Mouse (Mus musculus) splenic B cell, adult 2 months (primary cell): ENCODE data around the gene Slc27a1.
A peak's percentile ranks its signal among the peaks of the same experiment; 100 is the strongest.

ENCODE experiments used
- DNase-seq: peaks from one replicate; pipeline ENCODE4 v3.0.0-alpha.2; 2011; ENCODE audit warnings: low read depth, low spot score
- H3K27me3 ChIP-seq: 2 replicates; pipeline ENCODE4 v1.6.1; 2012; ENCODE audit warnings: mild to moderate bottlenecking, low read length, moderate library complexity, mixed read lengths; ENCODE audit not compliant: control insufficient read depth, poor library complexity, insufficient read depth, severe bottlenecking
- H3K36me3 ChIP-seq: 2 replicates; pipeline ENCODE4 v1.6.1; 2012; ENCODE audit warnings: mild to moderate bottlenecking, low read length, moderate library complexity, mixed read lengths; ENCODE audit not compliant: control insufficient read depth, poor library complexity, insufficient read depth, severe bottlenecking

The Slc27a1 gene

DNA sequence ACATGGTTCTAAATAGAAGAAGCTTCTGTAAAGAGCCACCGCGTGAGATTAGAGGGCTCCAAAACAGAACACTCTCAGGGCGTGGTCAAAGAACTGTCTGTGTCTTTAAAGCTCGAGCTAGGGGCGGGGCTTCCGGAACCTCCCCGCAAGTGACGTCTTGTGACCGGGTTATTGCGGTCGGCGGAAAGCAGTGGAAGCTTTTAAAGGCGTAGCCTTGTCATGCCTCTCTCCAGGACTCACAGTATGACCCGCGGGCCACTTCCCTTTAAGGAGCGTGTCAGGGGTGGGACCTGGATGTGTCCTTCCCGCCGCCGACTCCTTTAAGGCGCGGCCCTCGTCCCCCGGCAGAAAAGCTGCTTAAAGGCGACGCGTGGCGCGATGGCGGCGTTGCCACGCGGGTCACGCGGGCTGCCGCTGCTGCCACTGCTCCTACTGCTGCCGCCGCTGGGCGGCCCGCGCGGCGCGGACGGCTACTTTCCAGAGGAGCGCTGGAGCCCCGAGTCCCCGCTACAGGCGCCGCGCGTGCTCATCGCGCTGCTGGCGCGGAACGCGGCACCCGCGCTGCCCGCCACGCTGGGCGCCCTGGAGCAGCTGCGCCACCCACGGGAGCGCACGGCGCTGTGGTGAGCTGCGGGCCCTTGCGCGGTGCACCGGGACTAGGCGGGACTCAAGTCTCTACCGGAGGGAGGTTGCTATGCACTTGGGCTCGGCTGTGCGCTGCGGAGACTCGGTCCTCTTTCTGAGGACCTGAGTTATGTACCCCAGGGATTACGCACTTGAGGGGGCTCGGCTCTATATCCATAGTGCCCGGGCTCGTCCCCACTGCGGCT lies 42.4 kb downstream of the Slc27a1 start, which contains the start of gene Colgalt1:
TSS of gene Colgalt1 (plus strand) at position 177 of the 830 bp plus-strand sequence.
- peaks cover 4% of the 10 kb centered on the region; the same call in 1 of the 2 replicates for H3K36me3 ChIP-seq
- peak; percentile 99 for DNase-seq
- no peaks in the 10 kb centered on the region for H3K27me3 ChIP-seq

DNA sequence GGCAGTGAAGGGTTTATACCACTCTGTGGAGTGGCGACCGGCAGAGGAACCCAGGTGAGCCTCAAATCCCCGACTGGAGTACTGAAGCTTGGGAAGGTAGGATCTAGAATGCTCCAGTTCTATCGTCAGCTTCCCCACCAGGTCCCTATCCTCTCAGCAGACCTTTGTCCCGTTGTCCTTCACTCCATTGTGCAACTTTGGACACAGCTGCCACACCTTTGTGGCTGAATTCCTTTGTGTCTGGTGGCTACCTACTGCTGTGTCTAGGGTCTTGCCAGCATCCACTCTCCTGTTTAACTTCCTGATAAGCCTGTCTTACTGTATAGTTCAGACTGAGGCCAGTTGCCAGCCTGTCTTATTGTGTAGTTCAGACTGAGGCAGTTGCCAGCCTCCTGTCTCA lies 43.5 kb downstream of the Slc27a1 start:
- Histone ChIP-seq H3K27me3 (no peaks in the 10 kb centered on the region), H3K36me3 (peaks cover 4% of the 10 kb centered on the region; the same call in 1 of the 2 replicates)
- no peak for DNase-seq

DNA sequence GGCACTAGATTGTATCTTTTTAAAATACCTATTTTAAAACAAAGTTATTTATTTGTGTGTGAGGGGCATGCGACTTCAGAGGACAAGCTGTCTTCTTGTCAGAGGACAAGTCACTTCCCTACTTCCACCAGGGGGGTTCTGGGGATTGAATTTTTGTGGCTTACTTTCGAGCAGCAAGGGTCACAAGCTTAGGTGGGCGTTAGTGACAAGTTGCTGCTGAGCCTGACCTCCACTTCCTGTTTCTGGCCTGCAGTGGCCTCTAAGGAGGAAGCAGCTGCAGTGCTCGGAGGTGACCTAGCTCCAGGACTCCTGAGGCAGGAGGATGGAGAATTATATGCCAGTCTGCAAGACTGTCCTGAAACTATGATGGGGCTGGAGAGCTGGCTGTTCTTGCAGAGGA lies 44.7 kb downstream of the Slc27a1 start:
- Histone ChIP-seq H3K36me3 (peaks cover 2% of the 10 kb centered on the region; the same call in 1 of the 2 replicates), H3K27me3 (no peaks in the 10 kb centered on the region)
- DNase-seq, result peak; percentile 68

DNA sequence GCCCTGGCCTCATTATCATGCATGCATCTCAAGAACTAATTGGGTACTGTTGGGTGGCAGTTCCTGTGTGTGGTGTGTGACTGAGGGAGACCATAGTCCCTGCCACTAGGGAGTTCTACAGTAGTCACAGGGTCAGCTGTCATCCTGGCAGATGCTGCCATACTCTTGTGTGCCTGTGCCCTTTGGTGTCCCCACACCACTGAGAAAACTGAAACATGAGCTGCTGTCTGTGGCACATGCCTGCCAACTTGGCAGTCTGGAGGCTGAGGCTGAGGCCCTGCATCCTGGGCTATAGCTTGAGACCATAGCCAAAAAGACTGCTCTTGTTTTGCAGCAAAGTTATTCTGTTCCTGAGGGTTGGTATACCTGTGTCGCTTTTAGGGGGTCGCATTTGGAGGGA lies 51.1 kb downstream of the Slc27a1 start:
- DNase-seq, result no peak
- peaks cover 12% of the 10 kb centered on the region for H3K36me3 ChIP-seq
- H3K27me3 ChIP-seq, result no peaks in the 10 kb centered on the region

DNA sequence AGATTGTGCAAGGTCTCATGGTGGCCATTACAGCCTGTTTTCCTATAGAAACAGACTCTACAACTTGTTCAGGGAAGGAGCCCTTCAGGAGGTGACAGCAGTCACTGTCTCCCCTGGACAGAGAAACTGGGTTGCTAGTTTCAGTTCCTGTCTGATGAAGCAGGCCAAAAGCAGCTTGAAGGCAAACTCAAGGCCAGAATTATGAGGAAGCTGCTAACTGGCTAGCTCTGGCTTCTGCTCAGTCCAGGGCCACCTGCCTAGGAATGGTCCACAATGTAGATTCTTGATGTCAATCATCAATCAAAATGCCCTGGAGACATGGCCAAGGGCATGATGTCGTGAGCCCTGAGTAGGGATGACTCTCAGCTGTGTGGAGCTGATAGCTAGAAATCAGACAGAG lies 56.4 kb downstream of the Slc27a1 start:
- H3K27me3 ChIP-seq, result no peaks in the 10 kb centered on the region
- H3K36me3 ChIP-seq, result peaks cover 5% of the 10 kb centered on the region; the same call in 1 of the 2 replicates
- peak; percentile 78 for DNase-seq

DNA sequence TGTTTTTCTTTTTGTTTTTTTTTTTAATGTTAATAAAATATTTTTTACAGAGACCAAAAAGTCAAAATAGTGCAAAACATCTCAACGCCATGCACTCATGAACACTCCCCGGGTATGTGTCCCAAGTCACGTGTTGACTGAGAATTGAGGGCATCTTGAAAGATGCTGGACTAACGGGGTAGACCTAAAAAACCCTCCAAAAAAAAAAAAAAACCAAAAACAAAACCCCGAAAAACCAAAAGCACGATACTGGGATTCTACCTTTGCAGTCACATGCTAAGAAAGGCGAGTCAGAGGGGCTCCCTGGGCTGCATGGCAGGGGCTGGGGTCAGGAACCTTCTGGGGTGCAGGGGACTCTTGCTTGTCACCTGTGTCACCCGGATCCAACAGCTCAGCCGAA lies 58.1 kb downstream of the Slc27a1 start:
- Histone ChIP-seq H3K27me3 (no peaks in the 10 kb centered on the region), H3K36me3 (peaks cover 3% of the 10 kb centered on the region; the same call in 1 of the 2 replicates)
- DNase-seq, result no peak

DNA sequence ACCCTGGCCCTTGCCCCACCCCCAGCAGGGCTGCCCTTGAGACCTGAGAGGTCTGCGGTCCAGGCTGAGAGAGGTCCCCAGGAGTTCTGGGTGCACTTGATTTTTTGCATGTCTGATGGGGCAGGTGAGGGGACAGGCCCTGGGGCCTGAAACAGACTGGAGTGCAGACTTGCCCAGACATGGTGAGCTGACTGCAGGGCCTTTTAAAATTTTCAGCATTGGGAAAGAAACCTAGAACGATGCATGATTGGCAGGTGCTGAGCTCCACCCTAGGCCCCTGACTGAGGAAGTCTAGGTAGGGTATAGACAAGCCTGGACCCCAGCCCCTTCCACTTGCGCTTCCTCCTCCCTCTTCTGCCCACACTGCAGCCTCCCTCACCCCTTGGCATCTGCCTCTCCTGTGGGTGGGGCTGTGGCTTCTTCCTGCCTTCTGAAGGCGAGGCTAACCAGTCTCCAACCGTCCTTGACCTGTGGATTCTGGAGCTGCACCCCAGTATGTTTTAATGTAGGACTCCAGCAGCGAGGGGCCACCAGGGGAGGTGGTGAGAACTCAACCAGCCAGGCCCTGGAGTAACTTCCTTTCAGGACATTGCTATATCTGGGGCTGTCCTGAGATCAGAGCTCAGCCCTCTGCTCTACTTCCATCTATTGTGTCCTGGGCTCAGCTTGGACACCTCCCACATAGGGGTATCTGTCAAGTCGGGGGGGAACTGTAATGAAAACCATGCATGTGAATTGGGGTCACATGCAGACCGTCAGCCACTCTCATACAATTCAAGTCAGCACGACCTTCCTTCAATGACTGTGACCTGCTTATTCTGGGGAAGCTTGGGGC lies 58.8 kb downstream of the Slc27a1 start:
- H3K36me3 ChIP-seq, result no peaks in the 10 kb centered on the region; the same call in 1 of the 2 replicates
- H3K27me3 ChIP-seq, result no peaks in the 10 kb centered on the region
- DNase-seq, result no peak

DNA sequence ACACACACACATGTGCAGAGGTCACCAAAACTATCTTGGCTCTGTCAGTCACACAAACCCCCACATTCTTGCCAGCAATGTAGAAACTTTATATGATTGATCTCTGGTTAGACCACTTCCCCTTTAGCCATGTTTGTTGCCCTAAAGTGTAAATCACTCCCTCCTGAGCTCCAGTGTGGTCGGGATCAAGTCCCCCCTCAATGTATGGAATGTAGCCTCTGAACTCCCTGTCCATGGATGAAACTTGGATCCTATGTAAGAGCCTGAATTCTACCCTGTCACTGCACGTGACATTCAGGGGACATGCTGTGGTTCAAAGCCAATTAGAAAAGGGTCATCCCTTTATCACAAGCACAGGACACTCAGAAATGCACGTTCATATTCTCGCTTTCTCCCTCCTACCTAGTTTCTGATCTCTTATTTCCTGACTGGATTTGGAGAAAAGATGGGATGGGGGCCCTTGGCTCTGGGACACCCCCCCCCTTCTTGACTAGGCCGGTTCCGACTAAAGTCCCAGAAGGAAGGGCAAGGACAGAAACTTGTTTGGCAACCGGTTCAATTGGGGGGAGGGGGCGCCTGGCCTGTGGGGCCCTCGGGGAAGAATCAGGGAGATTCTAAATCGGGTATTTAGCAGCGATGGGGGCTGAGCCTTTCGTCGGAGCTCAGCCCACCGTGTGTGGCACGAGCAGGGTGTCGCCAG lies 59.9 kb downstream of the Slc27a1 start:
- Histone ChIP-seq H3K27me3 (no peaks in the 10 kb centered on the region), H3K36me3 (no peaks in the 10 kb centered on the region; the same call in 1 of the 2 replicates)
- peak; percentile 38 for DNase-seq

DNA sequence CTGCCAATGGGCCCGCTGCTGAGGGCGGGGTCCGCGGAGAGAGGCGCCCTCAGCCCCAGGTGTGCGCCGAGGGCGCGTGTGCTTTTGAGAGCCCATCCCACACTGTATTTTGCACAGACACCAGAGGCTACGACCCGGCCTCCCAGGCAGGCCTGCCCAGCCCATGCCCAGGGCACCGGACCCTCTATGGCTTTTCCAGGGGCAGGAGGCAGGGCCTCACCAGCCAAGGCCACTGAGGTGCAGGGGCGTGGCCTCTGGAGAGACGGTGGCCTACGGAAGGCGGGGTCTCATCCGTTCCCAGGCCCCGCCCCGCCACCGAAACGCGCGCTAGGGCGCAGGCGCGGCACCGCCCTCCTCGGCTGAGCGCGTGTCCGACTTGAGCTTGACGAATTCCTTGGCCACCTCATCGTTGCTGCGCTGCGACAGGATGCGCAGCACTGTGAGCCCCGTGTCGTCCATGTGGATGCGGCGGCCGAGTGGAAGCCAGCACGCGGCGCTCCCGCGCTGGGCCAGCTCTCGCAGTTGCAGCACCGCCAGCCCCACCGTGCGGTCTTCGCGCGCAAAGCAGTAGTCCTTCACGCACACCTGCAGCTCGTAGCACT lies 60.5 kb downstream of the Slc27a1 start:
- DNase-seq, result peak; percentile 93
- peaks cover 2% of the 10 kb centered on the region; the same call in 1 of the 2 replicates for H3K27me3 ChIP-seq
- no peaks in the 10 kb centered on the region; the same call in 1 of the 2 replicates for H3K36me3 ChIP-seq

DNA sequence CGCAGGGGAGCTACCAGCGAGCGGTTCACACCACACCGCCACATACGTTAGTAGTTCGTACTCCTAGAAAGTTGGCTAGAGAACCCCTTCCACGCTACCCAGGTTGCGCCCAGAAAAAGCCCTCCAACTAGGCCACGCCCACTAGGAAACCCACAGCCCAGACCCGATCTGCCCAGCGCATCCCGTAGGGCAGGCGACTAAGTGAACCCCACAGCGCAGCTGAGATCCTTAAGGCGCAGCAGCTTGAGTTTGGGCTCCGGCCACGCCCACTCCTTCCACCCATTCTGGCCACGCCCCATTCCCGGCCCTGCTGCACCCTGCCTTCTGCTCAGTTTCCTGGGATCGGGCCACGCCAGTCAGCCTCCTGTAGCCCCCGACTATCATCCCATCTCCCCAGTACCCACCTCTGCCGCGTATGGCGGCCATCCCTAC lies 61.1 kb downstream of the Slc27a1 start:
- peaks cover 3% of the 10 kb centered on the region; the same call in 1 of the 2 replicates for H3K27me3 ChIP-seq
- peak; percentile 45 for DNase-seq
- H3K36me3 ChIP-seq, result no peaks in the 10 kb centered on the region

DNA sequence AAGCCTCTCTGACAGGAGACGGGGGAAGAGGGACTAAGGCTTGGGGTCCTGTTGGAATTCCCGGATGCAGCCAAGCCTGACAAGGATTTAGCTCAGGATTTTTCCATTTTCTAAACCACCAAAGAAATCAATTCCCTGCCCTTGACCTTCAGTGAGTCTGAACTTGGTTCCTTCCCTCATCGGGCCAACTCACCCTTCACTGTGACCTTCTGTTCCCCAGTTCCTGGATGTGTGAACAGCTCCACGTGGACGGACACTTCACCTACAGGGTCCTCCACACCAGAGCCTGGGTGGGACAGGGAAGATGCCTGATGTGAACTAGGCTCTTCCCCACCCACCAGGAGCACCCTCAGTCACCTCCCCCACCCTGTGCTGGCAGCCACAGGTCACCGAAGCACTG lies 62.1 kb downstream of the Slc27a1 start:
- Histone ChIP-seq H3K36me3 (no peaks in the 10 kb centered on the region), H3K27me3 (peaks cover 3% of the 10 kb centered on the region; the same call in 1 of the 2 replicates)
- DNase-seq, result no peak

DNA sequence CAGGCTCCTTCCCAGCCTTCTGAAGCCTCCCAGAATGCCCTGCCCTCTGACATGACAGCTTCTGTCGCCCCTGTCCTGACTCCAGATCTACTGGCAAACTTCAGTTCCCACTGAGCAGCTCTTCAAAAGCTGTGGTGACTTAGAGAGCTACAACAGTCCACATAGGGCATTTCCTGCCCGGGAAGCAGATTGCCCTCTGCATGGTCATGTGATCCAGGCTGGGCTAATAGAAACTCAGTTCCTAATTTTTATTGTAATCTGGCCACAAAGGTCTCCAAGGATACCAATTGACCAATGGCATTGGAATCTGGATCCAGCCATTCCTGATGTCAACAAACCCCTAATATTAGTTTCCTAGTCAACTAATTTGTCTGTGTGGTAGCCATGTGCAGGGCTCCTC lies 63.2 kb downstream of the Slc27a1 start:
- Histone ChIP-seq H3K36me3 (no peaks in the 10 kb centered on the region), H3K27me3 (peaks cover 3% of the 10 kb centered on the region; the same call in 1 of the 2 replicates)
- DNase-seq, result no peak

DNA sequence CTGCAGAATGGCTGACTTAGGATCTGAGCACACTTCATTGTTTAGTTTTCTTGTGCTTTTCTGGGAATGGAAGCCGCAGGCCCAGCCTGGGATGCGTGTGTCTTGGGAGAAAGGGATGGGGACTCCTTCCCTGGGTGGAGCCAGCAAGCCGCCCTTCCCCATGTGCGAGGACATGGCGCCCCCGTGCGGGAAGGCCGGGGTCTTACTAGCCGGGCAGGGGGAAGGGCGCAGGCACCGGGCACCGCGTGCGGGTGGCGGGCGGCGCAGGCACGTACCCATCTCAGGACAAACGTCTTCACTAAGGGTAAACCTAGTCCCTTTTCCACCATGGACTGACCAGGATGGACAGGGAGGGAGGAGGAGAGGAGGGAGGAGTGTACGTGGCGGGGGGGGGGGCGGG lies 64.5 kb downstream of the Slc27a1 start:
- DNase-seq, result peak; percentile 84

More for the DNA sequence above, 64.5 kb downstream of the Slc27a1 start:
- Histone ChIP-seq H3K27me3 (peaks cover 3% of the 10 kb centered on the region; the same call in 1 of the 2 replicates), H3K36me3 (no peaks in the 10 kb centered on the region)
